Mouse (Mus musculus) left cerebral cortex, postnatal 36 days (tissue): ENCODE measurements around the gene Nsf. TPM values are rescaled to one million over a fixed set of nuclear protein-coding genes. Genes with fewer than 3 reads are reported as not detected.
A peak's percentile ranks its signal among the peaks of the same experiment; 100 is the strongest.

Experiments
- DNase-seq, 2 experiments: peaks; one replicate each; pipeline ENCODE4 v3.0.0; 2021 to 2022; ENCODE audit warnings: low spot score in 2 of 2, mixed read lengths in 1 of 2
- intact Hi-C: fragments of 180-260 bp; cut with DNase I; formaldehyde crosslinking; loops from one replicate; pipeline ENCODE4 v1.15.1; 2025
- total RNA-seq, 2 experiments: library from RNA; stranded (reverse); gene quantifications; 2 replicates each; pipeline ENCODE4 v1.2.3; 2021

The Nsf gene
- total RNA-seq, 2 experiments from 2014 or later: 883 to 922 TPM

DNA sequence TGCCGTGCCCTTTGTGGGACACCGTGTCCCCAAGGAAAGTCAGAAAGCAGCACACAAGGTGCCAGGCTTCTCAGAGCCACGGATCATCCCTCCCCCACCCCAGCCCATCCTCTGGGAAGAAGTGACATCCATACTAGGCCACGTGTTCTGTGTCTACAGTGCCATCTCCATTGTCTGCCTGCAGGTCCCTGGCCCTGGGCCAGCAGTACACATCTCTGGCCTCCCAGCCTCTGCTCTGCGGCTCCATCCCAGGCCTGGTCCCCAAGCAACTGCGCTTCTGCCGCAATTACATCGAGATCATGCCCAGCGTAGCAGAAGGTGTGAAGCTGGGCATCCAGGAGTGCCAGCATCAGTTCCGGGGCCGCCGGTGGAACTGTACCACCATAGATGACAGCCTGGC is 145.9 kb downstream of the Nsf start:
- intact Hi-C loops: no loop called here
- peak in 1 of 2 experiments; percentile 23 for DNase-seq

DNA sequence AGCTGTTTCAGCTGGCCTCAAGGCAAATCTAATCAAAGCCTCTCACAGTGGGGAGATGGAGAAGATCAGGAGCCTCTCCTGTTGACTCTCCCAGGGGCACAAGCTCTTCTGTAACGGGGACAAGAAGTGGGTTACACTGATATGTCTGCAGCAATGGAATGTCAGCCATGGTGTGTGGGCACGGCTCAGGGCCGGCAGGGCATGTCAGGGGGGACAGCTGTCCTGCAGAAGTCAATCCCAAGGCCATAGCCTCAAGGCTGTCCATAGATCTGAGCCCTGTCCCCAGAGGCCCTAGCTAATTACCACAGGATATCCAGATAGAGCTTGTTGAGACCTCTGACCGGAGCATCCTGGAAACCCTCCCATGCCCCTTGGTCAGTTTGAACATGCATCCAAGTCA is 149.1 kb downstream of the Nsf start:
- intact Hi-C loops: no loop called here
- DNase-seq: no peak

DNA sequence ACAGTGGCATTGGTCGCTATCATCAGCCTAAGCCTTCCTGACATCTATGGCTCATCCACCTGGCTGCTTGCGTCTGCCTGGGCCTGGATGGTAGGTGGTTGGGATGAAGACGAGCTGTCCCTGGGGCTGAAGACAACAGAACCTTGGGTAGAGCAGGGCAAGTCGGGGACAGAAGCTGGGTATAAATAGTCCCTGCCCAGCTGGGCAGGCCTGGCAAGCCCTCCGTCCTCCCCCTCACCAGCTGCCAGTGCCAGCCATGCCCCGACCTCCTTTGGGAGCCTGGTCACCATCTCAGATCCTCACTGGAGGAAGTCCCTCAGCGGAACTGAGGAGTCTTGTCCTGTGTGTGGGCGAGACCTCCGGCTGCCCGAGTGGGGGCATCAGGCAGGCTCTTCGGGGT is 149.7 kb downstream of the Nsf start:
- no peak for DNase-seq
- intact Hi-C loops: no loop called here

GRCm38 (mm10) chr11:103801128-103801527 is 152.7 kb downstream of the Nsf start:
- no peak for DNase-seq
- intact Hi-C loops: no loop called here

DNA sequence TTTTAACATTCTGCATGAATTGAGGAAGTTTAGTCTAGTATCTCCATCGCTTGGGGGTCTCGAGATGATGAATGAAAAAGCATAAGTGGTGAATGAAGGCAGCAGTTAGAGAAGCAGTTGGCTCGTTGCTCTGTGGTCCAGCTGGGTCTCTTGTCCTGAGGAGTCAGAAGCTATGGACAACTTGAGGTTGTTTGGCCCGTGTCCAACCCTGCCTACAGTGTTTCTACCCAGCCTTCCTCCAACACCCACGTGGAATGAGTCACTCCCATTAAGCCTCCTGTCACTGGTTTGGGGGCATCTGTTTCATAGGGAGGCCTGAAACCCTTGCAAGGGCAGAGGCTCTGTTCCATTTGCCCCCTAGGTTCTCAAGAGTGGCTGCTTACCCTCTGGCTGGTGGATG is 163.9 kb downstream of the Nsf start:
- intact Hi-C loops: no loop called here

GRCm38 (mm10) chr11:103780152-103780551 is 173.7 kb downstream of the Nsf start:
- DNase-seq: no peak
- intact Hi-C loops: no loop called here

More for the DNA sequence above, 163.9 kb downstream of the Nsf start:
- no peak for DNase-seq

DNA sequence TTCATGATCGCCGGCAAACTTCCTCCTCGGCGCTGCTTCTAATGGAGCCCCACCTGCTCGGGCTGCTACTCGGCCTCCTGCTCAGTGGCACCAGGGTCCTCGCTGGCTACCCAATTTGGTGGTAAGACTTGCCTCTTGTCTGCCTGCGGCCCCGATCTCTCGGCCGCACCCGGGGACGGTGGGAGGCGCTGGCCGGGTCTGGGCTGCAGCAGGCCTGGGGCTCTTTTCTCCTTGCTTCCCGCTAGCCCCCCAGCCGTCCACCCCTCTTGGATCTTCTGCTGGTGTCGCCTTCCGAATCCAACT is 179.7 kb downstream of the Nsf start:
- DNase-seq: no peak
- intact Hi-C loops: no loop called here

GRCm38 (mm10) chr11:103773387-103774227 is 180.2 kb downstream of the Nsf start, which contains the start of gene Wnt3:
Gene Wnt3 (plus strand): TSS chr11:103774150.
- DNase-seq: no peak
- intact Hi-C loops: no loop called here

GRCm38 (mm10) chr11:103772505-103773386 is 181.1 kb downstream of the Nsf start:
- intact Hi-C loops: no loop called here
- DNase-seq: no peak

Other genes starting within 250 kb of the Nsf start
- gene Wnt9b, start 204.2 kb downstream of the Nsf start, total RNA-seq: under 1 TPM; 0.17 to 0.32 TPM
- gene Wnt3, start 179.9 kb downstream of the Nsf start, total RNA-seq: 1 to 10 TPM; 1.2 to 1.8 TPM
- 10 to 100 TPM; 46.4 to 49.9 TPM for gene Arf2, start 12.7 kb upstream of the Nsf start, total RNA-seq
- 10 to 100 TPM; 29.9 to 31.5 TPM for gene Crhr1, start 178.8 kb upstream of the Nsf start, total RNA-seq
- gene Sppl2c, start 232.3 kb upstream of the Nsf start, total RNA-seq: not detected